Mouse (Mus musculus): ENCODE measurements at regions not wholly inside any gene's neighbourhood (a gene's known extent, or its start where the extent isn't known, plus 50 kb on each side); places are given as distances from the start of the nearest gene placed in this dataset.
A peak's percentile ranks its signal among the peaks of the same experiment; 100 is the strongest.

- DNase-seq (ENCODE audit: low spot score in 2 of 2): no peak
Measured at GRCm38 (mm10) chr5:148742158-148742835, 186.8 kb downstream of the Katnal1 start.

GRCm38 (mm10) chr5:148741267-148742004, 187.7 kb downstream of the Katnal1 start:
- no peak for DNase-seq (ENCODE audit: low spot score in 2 of 2)

DNA sequence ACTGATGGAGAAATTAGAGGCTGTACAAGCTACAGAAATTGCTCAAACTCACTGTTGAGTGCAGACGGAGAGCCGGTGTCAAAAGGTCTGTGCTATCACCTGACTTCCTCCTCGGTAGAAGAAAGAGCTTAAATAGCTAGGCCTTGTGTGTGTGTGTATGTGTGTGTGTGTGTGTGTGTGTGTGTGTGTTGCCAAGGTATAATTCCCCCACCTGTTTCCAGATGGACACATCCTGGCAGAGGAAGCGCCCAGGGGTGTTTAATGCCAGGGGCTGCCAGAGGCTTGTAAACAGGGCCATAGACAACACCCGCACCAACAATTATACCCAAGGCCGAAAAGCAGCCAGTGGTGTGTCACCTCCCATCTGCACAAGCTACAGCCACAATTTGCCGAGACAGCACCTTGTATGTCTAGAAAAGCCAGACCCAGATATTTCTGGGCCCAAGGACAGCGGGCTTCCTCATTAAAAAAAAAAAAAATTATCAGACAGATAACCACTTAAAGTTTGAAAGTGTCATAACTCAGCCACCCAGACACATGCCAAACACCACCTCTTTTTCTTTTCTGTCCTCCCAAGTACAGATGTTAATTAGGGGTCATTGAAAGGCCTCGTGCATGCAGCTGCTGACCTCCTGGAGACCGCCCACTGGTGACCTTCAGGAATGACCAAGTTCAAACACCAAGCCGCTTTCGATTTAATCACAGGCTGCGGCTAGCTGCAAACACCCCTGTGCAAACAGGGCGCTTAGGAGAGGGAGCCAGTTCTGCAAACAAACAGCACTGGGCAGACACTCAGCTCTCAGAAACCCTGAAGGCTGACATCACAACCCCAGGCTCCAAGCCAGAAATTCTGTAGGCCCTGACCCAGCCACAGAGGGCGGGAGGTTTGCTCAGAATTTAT, 188.0 kb upstream of the Ubl3 start:
- peak in 1 of 2 experiments; percentile 12 for DNase-seq (ENCODE audit: low spot score in 2 of 2)

- no peak for DNase-seq (ENCODE audit: low spot score in 2 of 2)
Measured at GRCm38 (mm10) chr5:148739672-148740071, 187.1 kb upstream of the Ubl3 start.

GRCm38 (mm10) chr5:148739141-148739540, 186.6 kb upstream of the Ubl3 start:
- no peak for DNase-seq (ENCODE audit: low spot score in 2 of 2)

DNA sequence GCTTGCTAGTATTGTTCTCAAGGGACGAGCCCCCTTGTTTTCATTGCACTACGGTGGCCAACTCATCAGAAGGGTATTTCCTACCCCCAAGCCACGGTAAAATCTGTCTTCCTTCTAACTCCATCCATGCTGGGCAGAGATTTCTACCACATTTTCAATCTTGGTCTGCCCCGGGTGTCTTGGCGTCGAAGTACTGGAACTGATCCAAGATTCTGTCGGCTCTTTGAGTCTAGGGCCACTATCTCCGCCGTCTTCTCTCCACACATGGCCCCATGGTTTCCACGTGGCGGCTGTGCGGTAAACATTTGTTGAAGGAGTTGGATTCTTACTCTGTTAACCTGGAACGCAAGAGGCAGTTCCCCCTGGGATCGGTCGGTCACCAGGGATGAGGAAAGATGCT, 177.0 kb upstream of the Ubl3 start:
- no peak for DNase-seq (ENCODE audit: low spot score in 2 of 2)

DNA sequence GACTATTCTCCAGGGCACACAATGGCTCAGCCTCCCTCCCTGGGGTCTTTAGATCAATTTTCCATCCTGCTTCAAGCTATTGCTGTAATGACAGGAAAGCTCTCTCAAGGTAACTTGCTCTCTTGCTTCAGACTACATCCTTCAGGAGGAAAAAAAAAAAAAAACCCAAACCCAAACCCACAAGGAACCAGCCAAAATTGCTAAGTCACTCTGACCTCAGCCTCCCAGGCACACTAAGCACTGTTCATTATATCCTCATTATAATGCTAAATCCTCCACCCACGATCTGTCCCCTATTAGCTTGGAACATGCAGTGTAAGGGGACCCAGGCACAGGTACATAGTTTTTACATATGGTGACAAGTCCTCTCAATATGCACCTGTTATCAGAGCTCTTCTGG, 175.9 kb upstream of the Ubl3 start:
- DNase-seq (ENCODE audit: low spot score in 2 of 2): no peak

GRCm38 (mm10) chr5:148726442-148726841, 173.9 kb upstream of the Ubl3 start:
- DNase-seq (ENCODE audit: low spot score in 2 of 2): no peak

GRCm38 (mm10) chr5:148724470-148724869, 171.9 kb upstream of the Ubl3 start:
- DNase-seq (ENCODE audit: low spot score in 2 of 2): no peak

DNA sequence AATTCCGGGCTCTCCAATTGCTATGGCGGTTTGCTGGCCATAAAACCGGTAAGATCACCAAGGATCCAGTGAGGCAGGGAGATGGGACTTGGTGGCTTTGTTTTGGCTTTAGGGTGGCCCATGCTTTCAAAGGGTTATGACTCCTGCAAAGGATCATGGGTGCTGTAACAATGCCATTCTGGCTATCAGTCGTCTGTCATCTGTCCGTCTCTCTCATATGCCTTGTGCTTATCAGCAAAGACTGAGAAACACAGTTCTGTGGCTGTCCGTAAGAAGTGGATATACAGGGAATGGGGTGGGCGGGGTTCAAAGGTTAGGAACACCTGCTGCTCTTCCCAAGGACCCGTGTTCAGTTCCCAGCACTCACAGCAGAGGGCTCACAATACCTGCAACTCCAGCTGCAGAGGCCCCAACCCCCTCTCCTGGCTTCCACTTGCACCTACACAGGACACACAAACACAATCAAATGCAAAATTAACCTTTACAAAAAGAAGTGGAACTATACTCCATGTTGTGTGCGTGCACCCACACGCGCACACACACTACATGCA, 171.2 kb upstream of the Ubl3 start:
- DNase-seq (ENCODE audit: low spot score in 2 of 2): no peak

DNA sequence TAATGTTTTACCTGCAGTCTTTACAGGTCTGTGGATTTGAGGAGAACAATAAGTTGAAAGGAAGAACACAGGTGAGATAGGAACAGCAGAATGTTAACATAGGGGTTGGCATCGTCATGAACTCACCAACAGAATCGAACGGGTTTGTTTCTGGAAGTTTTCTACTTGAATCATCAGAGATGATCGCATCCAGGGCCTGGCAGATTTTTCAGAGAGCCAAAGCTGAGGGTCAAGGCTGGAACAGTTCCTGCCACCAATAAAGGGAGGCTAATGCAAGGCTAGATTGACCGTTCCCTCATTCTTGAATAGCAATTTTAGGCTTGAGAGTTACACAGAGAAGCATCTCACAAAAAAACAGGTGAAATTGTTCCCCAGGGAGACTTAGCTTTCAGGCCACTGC, 168.0 kb upstream of the Ubl3 start:
- no peak for DNase-seq (ENCODE audit: low spot score in 2 of 2)

DNA sequence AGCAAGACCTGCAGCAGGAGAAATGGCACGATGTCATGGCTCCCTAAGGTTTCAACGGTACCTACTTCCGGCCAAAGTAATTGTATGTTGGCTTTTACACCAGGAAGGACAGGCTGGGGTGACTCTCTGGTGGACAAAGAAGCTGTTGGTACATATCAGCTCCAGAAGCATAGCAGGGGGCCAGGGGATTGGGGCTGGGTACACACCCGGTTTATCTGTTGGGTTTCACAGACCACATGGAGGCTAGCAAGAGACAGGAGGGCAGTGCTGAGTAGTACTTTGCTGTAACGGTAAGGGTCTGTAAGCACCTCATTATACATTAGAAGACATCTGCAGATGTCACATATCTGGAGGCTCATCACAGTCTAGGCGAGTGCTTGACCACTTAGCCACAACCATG, 164.0 kb upstream of the Ubl3 start:
- no peak for DNase-seq (ENCODE audit: low spot score in 2 of 2)

GRCm38 (mm10) chr5:148715218-148715991, 162.8 kb upstream of the Ubl3 start:
- DNase-seq (ENCODE audit: low spot score in 2 of 2): no peak

GRCm38 (mm10) chr5:148714807-148715206, 162.2 kb upstream of the Ubl3 start:
- DNase-seq (ENCODE audit: low spot score in 2 of 2): no peak

GRCm38 (mm10) chr5:148713796-148714195, 161.2 kb upstream of the Ubl3 start:
- no peak for DNase-seq (ENCODE audit: low spot score in 2 of 2)

DNA sequence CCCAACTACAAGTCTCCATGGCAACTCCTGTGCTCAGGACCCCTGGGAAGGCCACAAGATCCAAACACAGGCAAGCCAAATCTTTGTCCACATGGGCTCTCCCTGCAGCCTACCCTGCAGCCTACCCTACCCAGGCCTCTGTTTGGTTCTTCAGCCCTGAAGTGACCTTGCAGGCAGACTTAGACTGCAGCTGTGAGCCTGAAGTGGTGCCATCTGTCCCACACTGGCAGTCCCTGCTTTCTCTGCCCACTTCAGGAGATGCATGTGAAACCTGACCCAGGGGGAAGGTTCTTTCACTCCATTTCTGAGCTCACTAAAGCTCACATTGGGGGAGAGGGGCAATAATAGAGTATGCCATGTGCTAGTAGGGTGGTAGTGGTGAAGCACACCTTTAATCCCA, 160.4 kb upstream of the Ubl3 start:
- DNase-seq (ENCODE audit: low spot score in 2 of 2): no peak

DNA sequence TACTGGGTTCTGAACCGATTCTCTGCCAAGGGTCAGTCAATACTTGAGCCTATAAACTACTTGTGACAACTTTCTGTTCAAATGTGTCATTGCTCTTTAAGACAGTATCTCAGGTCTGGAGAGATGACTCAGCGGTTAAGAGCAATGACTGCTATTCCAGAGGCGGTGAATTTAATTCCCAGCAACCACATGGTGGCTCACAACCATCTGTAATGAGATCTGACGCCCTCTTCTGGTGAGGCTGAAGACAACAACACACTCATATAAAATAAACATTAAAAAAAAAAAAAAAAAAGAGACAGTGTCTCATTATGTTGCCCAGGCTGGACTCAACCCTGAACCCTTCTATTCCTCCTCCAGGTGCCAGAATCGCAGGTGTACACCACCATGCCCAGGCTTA, 159.0 kb upstream of the Ubl3 start:
- DNase-seq (ENCODE audit: low spot score in 2 of 2): no peak

DNA sequence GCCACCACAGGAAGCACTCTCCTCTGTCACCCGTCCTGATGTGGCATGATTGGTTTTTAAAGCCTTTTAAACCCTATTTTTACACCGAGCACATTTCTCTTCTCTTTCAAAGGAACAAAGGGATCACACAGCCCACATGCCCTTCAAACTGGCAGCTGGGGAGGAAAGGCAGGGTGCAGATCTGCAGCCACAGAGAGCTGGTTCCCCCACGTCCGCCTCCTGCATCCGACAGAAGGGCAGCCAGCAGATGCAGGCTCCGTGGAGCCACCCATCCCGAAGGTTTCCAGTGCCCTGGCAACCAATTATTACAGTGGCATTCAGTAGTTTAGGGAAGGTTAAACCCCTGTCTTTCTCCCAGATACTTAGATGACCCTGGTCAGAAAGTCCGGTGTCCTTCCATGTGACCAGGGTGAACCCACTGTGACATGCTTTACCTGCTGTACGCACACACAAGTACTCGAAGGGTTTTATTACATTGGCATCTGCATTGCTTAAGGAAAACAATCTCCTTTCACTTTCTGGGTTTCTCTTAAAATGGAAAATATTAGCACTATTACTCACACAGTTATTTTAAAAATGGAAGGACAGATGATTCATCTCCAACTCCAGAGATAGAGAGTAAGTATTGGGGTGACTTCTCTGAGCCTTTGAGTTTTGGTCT, 156.7 kb upstream of the Ubl3 start:
- DNase-seq (ENCODE audit: low spot score in 2 of 2): peak in 1 of 2 experiments; percentile 38

DNA sequence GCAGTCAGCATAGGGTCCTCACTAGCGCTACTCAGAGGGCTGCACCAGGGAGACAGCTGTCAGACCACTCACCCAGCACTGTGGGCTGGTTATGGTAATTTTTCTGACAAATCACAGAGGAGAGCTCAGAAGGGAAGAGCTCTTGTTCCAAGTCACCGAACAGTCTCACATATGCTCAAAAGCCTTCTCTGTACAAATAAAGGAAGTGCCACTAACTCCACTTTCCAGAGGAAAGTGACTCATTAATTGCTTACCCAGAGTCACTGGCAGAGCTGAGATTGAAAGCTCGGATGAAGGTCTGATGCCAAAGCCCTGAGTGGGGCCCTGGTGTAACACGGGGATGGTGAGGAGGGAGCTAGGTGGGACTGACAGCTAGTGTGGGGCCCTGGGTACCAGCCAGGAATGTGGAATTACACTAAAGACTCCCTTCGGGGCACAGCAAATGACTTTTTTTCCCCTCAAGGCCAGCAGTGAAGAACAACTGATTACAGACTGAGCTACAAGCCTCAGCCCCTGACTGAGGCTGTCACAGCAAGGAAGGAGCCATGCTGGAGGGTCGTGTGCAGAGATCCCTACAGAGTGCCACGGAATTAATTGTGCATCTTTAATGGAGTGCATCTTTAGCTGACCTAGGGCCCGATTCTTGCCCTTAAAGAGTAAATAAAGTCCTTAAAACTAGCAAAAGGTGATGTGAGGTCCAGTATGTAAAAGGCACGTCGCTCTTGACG, 155.6 kb upstream of the Ubl3 start:
- DNase-seq (ENCODE audit: low spot score in 2 of 2): peak; percentile 14 to 30

- DNase-seq (ENCODE audit: low spot score in 2 of 2): no peak
Measured at GRCm38 (mm10) chr5:148707335-148707734, 154.7 kb upstream of the Ubl3 start.

Measured in frontal cortex, postnatal 36 days (tissue).